Mouse (Mus musculus): Measurements from ENCODE around the gene Ttc7b.

GRCm38 (mm10) chr12:100493211-100493610, 27.4 kb downstream of the Ttc7b start:
- TF ChIP-seq CTCF (IDR thresholded peaks at IDR 0.05; ENCODE audit: low read depth) (no peak), EP300 (IDR thresholded peaks at IDR 0.05; ENCODE audit: low read depth) (no peak)

Measured in liver, embryonic 14.5 days (tissue).